Mouse (Mus musculus) right cerebral cortex, postnatal 25 days (tissue): ENCODE results near the gene Gna11.

Experiments
- DNase-seq: peaks from one replicate; pipeline ENCODE4 v3.0.0; 2022

The Gna11 gene

GRCm38 (mm10) chr10:81481605-81482532 lies 63.1 kb downstream of the Gna11 start:
- no peak for DNase-seq
